Mouse (Mus musculus) adrenal gland, adult 2 months (tissue): ENCODE data around the gene Tcea3. TPM values are rescaled to one million over a fixed set of nuclear protein-coding genes. Genes with fewer than 3 reads are reported as not detected.

Experiments
- DNase-seq: peaks from one replicate; pipeline ENCODE4 v3.0.0; 2021
- polyA plus RNA-seq: library from polyadenylated mRNA; depleted of rRNA; stranded (reverse); fragments of >200 nt; gene quantifications from 2 replicates; pipeline ENCODE4 v1.2.3, GENCODE M21; 2012
- total RNA-seq, 2 experiments: library from RNA; stranded (reverse); gene quantifications; 2 replicates each; pipeline ENCODE4 v1.2.3; 2021

Tcea3 gene
- total and polyA plus RNA-seq, 3 experiments: 0.54 to 2.7 (median 1.7) TPM

GRCm38 (mm10) chr4:136239111-136239510, 8.4 kb upstream of the Tcea3 start:
- DNase-seq: no peak

GRCm38 (mm10) chr4:136239622-136240021, 7.9 kb upstream of the Tcea3 start:
- peak; percentile 86 for DNase-seq

- DNase-seq: no peak
Observed at GRCm38 (mm10) chr4:136240123-136240522, 7.4 kb upstream of the Tcea3 start.

- DNase-seq: no peak
Observed at GRCm38 (mm10) chr4:136240955-136241354, 6.6 kb upstream of the Tcea3 start.

GRCm38 (mm10) chr4:136242065-136242703, 5.3 kb upstream of the Tcea3 start:
- DNase-seq: no peak

- no peak for DNase-seq
Observed at GRCm38 (mm10) chr4:136242728-136243127, 4.8 kb upstream of the Tcea3 start.

GRCm38 (mm10) chr4:136244208-136244607, 3.3 kb upstream of the Tcea3 start:
- no peak for DNase-seq

- no peak for DNase-seq
Observed at GRCm38 (mm10) chr4:136245681-136246080, 1.8 kb upstream of the Tcea3 start.

- DNase-seq: no peak
Observed at GRCm38 (mm10) chr4:136246568-136246969, 960 bp upstream of the Tcea3 start.

- DNase-seq: no peak
Observed at GRCm38 (mm10) chr4:136247386-136247728, 172 bp upstream of the Tcea3 start.

GRCm38 (mm10) chr4:136248464-136249331, 1.2 kb downstream of the Tcea3 start:
- DNase-seq: no peak

GRCm38 (mm10) chr4:136249332-136249647, 1.8 kb downstream of the Tcea3 start:
- no peak for DNase-seq

GRCm38 (mm10) chr4:136249780-136250179, 2.3 kb downstream of the Tcea3 start:
- DNase-seq: peak; percentile 28

- DNase-seq: no peak
Observed at GRCm38 (mm10) chr4:136255919-136256318, 8.4 kb downstream of the Tcea3 start.

GRCm38 (mm10) chr4:136256696-136257095, 9.2 kb downstream of the Tcea3 start:
- no peak for DNase-seq

GRCm38 (mm10) chr4:136259916-136260315, 12.4 kb downstream of the Tcea3 start:
- DNase-seq: no peak

- peak; percentile 78 for DNase-seq
Observed at GRCm38 (mm10) chr4:136260491-136261180, 13.1 kb downstream of the Tcea3 start.

GRCm38 (mm10) chr4:136261912-136262311, 14.4 kb downstream of the Tcea3 start:
- DNase-seq: no peak

GRCm38 (mm10) chr4:136263555-136263954, 16.0 kb downstream of the Tcea3 start:
- no peak for DNase-seq

- no peak for DNase-seq
Observed at GRCm38 (mm10) chr4:136266716-136267343, 19.3 kb downstream of the Tcea3 start.

- DNase-seq: no peak
Observed at GRCm38 (mm10) chr4:136268912-136269311, 21.4 kb downstream of the Tcea3 start.

GRCm38 (mm10) chr4:136270648-136271047, 23.1 kb downstream of the Tcea3 start:
- no peak for DNase-seq

GRCm38 (mm10) chr4:136281097-136281496, 33.6 kb downstream of the Tcea3 start:
- DNase-seq: no peak
